Mouse (Mus musculus) forebrain, embryonic 16.5 days (tissue): ENCODE measurements around the gene Ccdc136. TPM values are rescaled to one million over a fixed set of nuclear protein-coding genes. Genes with fewer than 3 reads are reported as not detected.
A peak's percentile ranks its signal among the peaks of the same experiment; 100 is the strongest.
"Not testable (repeated sequence)": the region's sequence is repeated elsewhere in the genome, so short reads cannot be mapped to it uniquely, and the experiment has no call there.

Experiments
- ATAC-seq: fragments of 200-750 bp; cut with Nextera tagmentation; 2 replicates; pipeline ENCODE4 v1.8.0; 2017; ENCODE audit warnings: mild to moderate bottlenecking, moderate library complexity
- H3K27ac ChIP-seq: fragments of 300-500 bp; sonication (generic); 2 replicates; pipeline ENCODE4 v1.5.1; 2014; ENCODE audit warnings: low read length, control low read depth
- H3K27me3 ChIP-seq: fragments of 300-500 bp; sonication (generic); replicated peaks from 2 replicates; pipeline ENCODE4 v1.6.1; 2014; ENCODE audit warnings: low read length; ENCODE audit not compliant: control insufficient read depth, insufficient read depth
- H3K36me3 ChIP-seq: fragments of 300-500 bp; sonication (generic); 2 replicates; pipeline ENCODE4 v1.6.1; 2014; ENCODE audit not compliant: control insufficient read depth, insufficient read depth
- H3K4me1 ChIP-seq: fragments of 300-500 bp; sonication (generic); replicated peaks from 2 replicates; pipeline ENCODE4 v1.6.1; 2014; ENCODE audit warnings: low read length; ENCODE audit not compliant: control insufficient read depth, insufficient read depth
- H3K4me2 ChIP-seq: fragments of 300-500 bp; sonication (generic); 2 replicates; pipeline ENCODE4 v1.6.1; 2014; ENCODE audit warnings: mild to moderate bottlenecking, low read length, control low read depth
- H3K4me3 ChIP-seq: fragments of 300-500 bp; sonication (generic); replicated peaks from 2 replicates; pipeline ENCODE4 v1.5.1; 2014; ENCODE audit warnings: mild to moderate bottlenecking, low read length, control low read depth
- H3K9ac ChIP-seq: fragments of 300-500 bp; sonication (generic); replicated peaks from 2 replicates; pipeline ENCODE4 v1.6.1; 2014; ENCODE audit warnings: low read depth, low read length, control low read depth
- H3K9me3 ChIP-seq: fragments of 300-500 bp; sonication (generic); 2 replicates; pipeline ENCODE4 v1.6.1; 2016; ENCODE audit warnings: low read length; ENCODE audit not compliant: control insufficient read depth
- WGBS: fragments of 180-500 bp; shearing (Covaris S2); extraction: QIAGEN DNeasy Blood & Tissue Kit; methylation state at CpG from one replicate; pipeline ENCODE4 v1.1.7; 2014; 5-methylcytosine and 5-hydroxymethylcytosine counted together
- polyA plus RNA-seq: library from polyadenylated mRNA; unstranded; fragments of >200 nt; fragmentation: Nextera tagmentation; extraction: Ambion mirVana; gene quantifications from 2 replicates; pipeline ENCODE4 v1.2.1, GENCODE M21; 2015

The Ccdc136 gene
- polyA plus RNA-seq, result 37.7 and 45.5 TPM in 2 replicates

DNA sequence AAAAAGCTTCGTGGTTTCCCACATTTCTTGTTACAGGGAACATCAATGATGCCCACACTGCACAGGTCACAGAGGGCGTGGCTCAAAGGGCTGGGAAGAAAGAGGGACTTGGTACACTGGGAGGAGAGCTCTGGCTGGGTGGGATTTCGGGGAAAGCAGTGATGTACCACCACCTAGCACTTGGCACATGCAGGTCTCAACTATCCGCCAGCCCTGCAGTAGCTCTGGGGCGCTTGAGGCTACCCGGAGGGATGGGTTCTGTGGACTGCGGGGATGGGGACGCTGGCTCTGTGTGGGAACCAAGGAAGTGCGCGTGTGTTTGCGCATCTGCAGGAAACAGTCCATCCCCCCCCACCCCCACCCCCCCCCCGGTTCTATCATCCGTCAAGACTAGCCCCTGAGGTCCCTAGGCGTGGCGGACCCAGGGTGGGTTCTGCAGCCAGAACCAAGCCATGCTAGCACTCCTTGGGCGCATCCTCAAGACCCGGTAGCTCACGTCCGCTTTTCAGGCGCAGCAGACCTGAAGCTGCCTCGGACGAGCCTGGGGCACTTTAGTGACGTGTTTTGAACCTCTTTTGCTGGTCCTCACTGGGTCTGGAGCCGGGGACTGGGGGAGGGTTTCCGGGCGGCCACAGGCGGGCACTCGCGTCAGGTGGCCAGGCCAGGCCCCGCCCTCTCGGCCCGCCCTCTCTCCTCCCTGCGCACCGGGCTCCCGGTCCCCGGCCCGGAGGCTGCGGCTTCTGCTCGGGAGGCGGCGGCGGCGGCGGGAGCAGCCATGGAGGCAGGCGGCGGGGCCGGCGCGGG lies at the start of gene Ccdc136:
TSS of gene Ccdc136 (plus strand) at position 400 of the 804 bp plus-strand sequence.
- peak within 1 kb of the TSS; percentile 69 for H3K4me2 ChIP-seq
- H3K27ac ChIP-seq, result peak within 1 kb of the TSS; percentile 75
- H3K9me3 ChIP-seq, result no peaks in the 10 kb centered on the region
- peak within 1 kb of the TSS; percentile 75 for H3K9ac ChIP-seq
- peak; percentile 90 for ATAC-seq
- peaks cover 15% of the 10 kb centered on the region for H3K4me1 ChIP-seq
- under 1% methylated on average over 43 of the region's 49 CpGs for WGBS
- peak within 1 kb of the TSS; percentile 80 for H3K4me3 ChIP-seq
- H3K27me3 ChIP-seq, result no peaks in the 10 kb centered on the region
- 0 out of 2 replicates have a peak, but pooled peaks cover 2% of the 10 kb centered on the region for H3K36me3 ChIP-seq

DNA sequence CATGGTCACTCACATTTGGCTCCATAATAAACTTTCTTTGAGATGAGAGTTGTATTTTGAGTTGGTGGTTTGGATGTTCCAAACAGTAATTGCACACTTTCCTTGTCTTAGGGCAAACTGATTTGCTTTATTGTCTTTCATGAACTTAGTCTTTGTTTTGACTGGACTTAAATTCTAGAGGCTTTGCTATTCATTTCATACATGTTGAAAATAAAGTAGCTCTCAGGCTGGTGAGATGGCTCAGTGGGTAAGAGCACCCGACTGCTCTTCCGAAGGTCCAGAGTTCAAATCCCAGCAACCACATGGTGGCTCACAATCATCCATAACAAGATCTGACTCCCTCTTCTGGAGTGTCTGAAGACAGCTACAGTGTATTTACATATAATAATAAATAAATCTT lies 49.6 kb upstream of the Ccdc136 start:
- H3K36me3 ChIP-seq, H3K4me3 ChIP-seq, H3K4me2 ChIP-seq, ATAC-seq, H3K27me3 ChIP-seq, H3K27ac ChIP-seq, H3K9ac ChIP-seq, H3K9me3 ChIP-seq: not testable (repeated sequence)
- WGBS, result 96% methylated on average over 2 of the region's 2 CpGs
- H3K4me1 ChIP-seq, result peaks cover 19% of the 10 kb centered on the region

DNA sequence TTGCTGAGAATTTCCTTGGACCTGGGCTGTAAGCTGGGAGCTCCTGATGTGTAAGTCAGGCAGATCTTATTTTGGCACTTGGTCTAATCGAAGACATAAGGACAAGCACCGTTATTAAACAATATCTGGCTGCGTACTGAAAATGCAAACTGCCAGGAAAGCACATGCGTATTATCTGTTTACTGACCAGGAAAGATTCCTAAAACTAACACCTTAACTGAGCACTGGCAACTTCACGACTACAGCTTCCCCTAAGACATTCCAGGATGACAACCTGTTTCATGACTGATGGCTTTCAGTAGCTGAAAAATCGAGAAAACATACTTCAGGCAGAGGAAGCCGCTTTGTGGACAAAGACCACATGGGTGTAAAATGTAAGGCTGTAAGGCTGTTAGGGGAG lies 48.9 kb upstream of the Ccdc136 start:
- 38% methylated on average over 7 of the region's 7 CpGs for WGBS
- 0 out of 2 replicates have a peak, but pooled peaks cover 2% of the 10 kb centered on the region for H3K27me3 ChIP-seq

DNA sequence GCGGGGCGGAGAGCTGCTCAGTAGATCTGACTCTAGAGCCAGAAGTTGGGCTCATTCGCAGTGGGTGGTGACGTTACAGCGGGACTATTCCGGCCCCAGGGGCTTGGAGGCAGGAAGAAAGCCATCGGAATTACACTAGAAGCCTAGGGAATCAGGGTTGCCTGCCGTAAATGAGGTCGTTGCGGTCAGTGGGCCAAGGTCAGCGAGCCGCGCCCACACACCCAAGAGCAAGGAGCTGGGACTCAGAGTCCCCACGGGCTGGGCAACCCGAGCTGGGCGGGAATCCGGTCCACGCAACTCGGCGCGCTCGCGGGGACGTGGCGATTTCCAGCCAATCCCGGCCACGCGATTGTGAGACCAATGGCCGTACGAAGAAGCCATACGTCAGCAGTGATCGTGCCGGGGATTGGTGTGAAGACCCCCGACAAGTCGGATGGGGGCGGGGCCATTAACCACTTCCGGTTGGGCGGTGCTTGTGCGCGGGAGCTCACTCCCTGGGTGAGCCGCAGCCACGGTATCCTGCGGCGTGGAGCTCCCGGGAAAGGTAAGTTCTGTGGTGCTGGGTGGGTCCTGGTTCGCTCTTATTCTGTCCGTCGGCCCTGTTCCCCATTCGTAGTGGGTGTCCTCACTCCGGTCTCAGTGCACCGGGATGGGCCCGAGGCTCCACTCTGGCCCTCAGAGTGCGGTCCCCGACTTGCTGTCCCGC lies 48.3 kb upstream of the Ccdc136 start, which contains the start of gene Calu:
TSS of gene Calu (plus strand) at position 405 of the 706 bp plus-strand sequence.
- Histone ChIP-seq H3K9me3 (no peaks in the 10 kb centered on the region), H3K4me3 (peak within 1 kb of the TSS; percentile 92), H3K9ac (peak within 1 kb of the TSS; percentile 86), H3K27ac (peak within 1 kb of the TSS; percentile 87), H3K4me2 (peak within 1 kb of the TSS; percentile 77), H3K4me1 (peaks cover 19% of the 10 kb centered on the region), H3K36me3 (no peaks in the 10 kb centered on the region), H3K27me3 (0 out of 2 replicates have a peak, but pooled peaks cover 2% of the 10 kb centered on the region)
- under 1% methylated on average over 55 of the region's 55 CpGs for WGBS
- ATAC-seq, result peak; percentile 99

More for the DNA sequence above, 48.9 kb upstream of the Ccdc136 start:
- Histone ChIP-seq H3K27ac (peak overlapping the region; percentile 87), H3K9ac (peak overlapping the region; percentile 83), H3K4me3 (peak overlapping the region; percentile 92), H3K4me1 (peaks cover 19% of the 10 kb centered on the region), H3K9me3 (no peaks in the 10 kb centered on the region), H3K36me3 (no peaks in the 10 kb centered on the region), H3K4me2 (peak overlapping the region; percentile 77)
- ATAC-seq, result no peak

DNA sequence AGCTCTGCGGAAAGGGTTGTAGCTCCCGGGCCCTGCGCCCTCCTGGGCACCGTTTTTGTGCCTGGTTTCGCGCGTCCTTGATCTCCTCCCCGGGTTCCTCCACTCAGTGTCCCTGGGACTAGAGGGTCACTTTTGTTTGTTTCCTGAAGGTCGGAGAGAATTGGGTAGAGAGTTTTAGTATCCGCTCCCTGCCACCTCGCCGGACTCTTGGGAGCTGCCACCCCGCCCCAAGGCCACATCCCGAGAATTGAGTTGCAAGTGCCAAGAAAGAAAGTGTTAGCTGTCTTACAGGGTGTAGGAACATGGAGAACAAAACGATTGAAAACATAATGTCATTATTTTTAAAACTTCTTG lies 47.8 kb upstream of the Ccdc136 start:
- no peaks in the 10 kb centered on the region for H3K36me3 ChIP-seq
- peak overlapping the region; percentile 71 for H3K4me2 ChIP-seq
- WGBS, result under 1% methylated on average over 15 of the region's 15 CpGs
- H3K4me1 ChIP-seq, result peaks cover 19% of the 10 kb centered on the region
- ATAC-seq, result no peak
- 0 out of 2 replicates have a peak, but pooled peaks cover under 1% of the 10 kb centered on the region for H3K27me3 ChIP-seq
- peak overlapping the region; percentile 74 for H3K27ac ChIP-seq
- peak overlapping the region; percentile 86 for H3K9ac ChIP-seq
- H3K9me3 ChIP-seq, result no peaks in the 10 kb centered on the region
- H3K4me3 ChIP-seq, result peak overlapping the region; percentile 92

DNA sequence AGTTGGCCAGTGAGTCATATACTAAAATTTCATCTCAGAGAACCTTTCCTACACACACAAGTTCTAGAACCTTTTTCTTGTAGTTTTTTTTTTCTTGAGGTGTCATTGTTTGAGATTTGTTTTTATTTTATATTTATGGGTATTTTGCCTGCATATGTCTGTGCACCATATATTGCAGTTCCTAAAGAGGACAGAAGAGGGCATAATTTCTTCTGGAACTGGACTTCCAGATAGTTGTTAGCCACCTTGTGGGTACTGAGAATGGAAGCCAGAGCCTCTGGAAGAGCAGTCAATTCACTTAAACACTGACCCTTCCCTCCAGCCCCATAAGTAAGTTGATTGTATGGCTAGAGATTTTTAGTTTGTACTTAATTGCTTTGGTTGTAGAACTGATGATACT lies 44.5 kb upstream of the Ccdc136 start:
- ATAC-seq, result no peak
- H3K27me3 ChIP-seq, result no peaks in the 10 kb centered on the region
- H3K36me3 ChIP-seq, result no peaks in the 10 kb centered on the region
- peaks cover 19% of the 10 kb centered on the region for H3K4me1 ChIP-seq
- H3K9me3 ChIP-seq, result no peaks in the 10 kb centered on the region
- no peak overlapping the region for H3K4me2 ChIP-seq
- H3K9ac ChIP-seq, result no peak overlapping the region
- no peak overlapping the region for H3K4me3 ChIP-seq
- no peak overlapping the region for H3K27ac ChIP-seq

DNA sequence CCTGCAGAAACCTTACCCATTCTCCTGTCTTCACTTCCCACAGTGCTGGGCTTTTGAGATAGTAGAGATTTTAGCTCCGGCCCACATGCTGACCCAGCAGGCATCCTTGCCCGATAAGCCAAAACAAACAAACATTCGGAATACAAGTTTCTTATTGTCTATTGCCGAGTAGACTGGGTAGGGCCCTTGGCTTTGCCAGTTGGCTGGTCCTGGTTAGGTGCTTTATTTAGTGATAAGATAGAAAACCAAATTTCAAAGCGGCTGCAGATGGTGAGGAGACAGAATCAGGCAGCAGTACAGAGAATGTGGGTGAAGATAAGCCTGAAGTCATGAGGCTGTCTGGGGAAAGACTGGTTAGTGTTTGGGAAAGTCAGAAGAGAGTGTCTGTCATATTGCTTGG lies 43.3 kb upstream of the Ccdc136 start:
- no peaks in the 10 kb centered on the region for H3K27me3 ChIP-seq
- no peak overlapping the region for H3K9ac ChIP-seq
- H3K4me2 ChIP-seq, result no peak overlapping the region
- H3K36me3 ChIP-seq, result peaks cover 6% of the 10 kb centered on the region
- WGBS, result 61% methylated on average over 5 of the region's 5 CpGs
- ATAC-seq, result no peak
- peaks cover 14% of the 10 kb centered on the region for H3K4me1 ChIP-seq
- no peaks in the 10 kb centered on the region for H3K9me3 ChIP-seq
- no peak overlapping the region for H3K27ac ChIP-seq
- H3K4me3 ChIP-seq, result no peak overlapping the region

DNA sequence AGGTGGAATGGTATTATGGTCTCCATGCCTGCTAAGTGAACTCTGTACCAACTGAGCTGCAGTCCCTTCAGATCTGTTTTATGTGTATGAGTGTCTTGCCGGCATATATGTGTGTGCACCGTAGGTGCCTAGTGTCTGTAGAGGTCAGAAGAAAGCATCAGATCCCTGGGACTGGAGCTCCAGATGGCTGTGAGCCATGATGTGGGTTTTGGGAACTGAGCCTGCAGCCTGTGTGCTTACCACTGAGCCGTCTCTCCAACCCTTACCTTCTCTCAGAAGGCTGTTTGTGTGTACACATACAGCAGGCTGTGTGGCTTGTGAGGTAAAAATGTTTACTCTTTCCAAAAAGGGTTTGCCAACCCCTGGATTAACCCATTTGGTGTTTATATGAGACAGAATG lies 36.7 kb upstream of the Ccdc136 start:
- Histone ChIP-seq H3K4me3 (no peak overlapping the region), H3K27me3 (no peaks in the 10 kb centered on the region), H3K9me3 (no peaks in the 10 kb centered on the region), H3K4me2 (no peak overlapping the region), H3K4me1 (peaks cover 12% of the 10 kb centered on the region), H3K36me3 (peaks cover 9% of the 10 kb centered on the region), H3K27ac (no peak overlapping the region), H3K9ac (no peak overlapping the region)
- 81% methylated on average over 3 of the region's 3 CpGs for WGBS
- no peak for ATAC-seq

DNA sequence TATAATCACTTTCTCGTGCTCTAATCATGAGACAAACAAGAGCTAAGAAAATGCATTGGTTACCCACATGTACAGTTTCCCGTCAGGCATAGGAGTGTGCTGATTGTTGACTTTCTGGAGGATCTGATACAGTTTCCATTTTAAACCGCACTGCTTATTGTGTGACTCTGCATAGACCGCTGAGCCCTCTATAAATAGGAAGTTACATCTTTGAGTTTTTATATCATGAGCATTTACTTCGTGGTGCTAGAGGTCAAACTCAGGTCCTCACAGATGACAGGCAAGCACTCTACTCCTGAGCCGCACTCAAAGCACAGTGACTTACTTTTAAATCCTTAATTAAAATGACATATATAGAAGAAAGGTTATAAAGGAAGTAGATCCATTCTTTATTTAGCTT lies 35.9 kb upstream of the Ccdc136 start:
- H3K4me2 ChIP-seq, result no peak overlapping the region
- no peak overlapping the region for H3K4me3 ChIP-seq
- H3K9me3 ChIP-seq, result no peaks in the 10 kb centered on the region
- WGBS, result 86% methylated on average over 6 of the region's 6 CpGs
- H3K27ac ChIP-seq, result no peak overlapping the region
- no peaks in the 10 kb centered on the region for H3K27me3 ChIP-seq
- H3K4me1 ChIP-seq, result peaks cover 12% of the 10 kb centered on the region
- no peak for ATAC-seq
- no peak overlapping the region for H3K9ac ChIP-seq
- peaks cover 9% of the 10 kb centered on the region for H3K36me3 ChIP-seq
